Mouse (Mus musculus): ENCODE results near the gene Gtf3c2. TPM values are rescaled to one million over a fixed set of nuclear protein-coding genes. Genes with fewer than 3 reads are reported as not detected.
A peak's percentile ranks its signal among the peaks of the same experiment; 100 is the strongest.

Gene Gtf3c2
- polyA plus RNA-seq, 2 experiments from 2014 or later, result 64.6 to 66.3 TPM

GRCm38 (mm10) chr5:31197072-31197471 lies 17.1 kb upstream of the Gtf3c2 start:
- no peak for ATAC-seq

DNA sequence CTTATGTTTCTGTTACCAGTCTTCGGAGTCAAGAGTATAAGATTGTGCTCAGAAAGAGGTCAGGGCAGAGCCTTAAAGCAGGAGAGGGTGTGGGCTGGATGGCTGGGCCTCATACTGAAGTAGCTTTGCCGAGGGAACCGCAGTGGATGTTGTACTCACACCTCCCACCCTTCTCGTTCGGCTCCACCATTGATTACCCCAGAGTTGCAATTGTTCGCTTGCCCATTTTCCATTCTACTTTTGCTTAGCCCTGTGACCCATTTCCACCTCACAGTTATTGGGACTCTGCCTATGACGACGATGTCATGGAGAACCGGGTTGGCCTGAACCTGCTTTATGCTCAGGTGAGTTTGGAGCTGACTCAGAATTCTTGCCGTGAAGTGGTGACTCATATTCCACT lies 16.3 kb upstream of the Gtf3c2 start:
- ATAC-seq, result no peak

GRCm38 (mm10) chr5:31195671-31196070 lies 15.7 kb upstream of the Gtf3c2 start:
- no peak for ATAC-seq

DNA sequence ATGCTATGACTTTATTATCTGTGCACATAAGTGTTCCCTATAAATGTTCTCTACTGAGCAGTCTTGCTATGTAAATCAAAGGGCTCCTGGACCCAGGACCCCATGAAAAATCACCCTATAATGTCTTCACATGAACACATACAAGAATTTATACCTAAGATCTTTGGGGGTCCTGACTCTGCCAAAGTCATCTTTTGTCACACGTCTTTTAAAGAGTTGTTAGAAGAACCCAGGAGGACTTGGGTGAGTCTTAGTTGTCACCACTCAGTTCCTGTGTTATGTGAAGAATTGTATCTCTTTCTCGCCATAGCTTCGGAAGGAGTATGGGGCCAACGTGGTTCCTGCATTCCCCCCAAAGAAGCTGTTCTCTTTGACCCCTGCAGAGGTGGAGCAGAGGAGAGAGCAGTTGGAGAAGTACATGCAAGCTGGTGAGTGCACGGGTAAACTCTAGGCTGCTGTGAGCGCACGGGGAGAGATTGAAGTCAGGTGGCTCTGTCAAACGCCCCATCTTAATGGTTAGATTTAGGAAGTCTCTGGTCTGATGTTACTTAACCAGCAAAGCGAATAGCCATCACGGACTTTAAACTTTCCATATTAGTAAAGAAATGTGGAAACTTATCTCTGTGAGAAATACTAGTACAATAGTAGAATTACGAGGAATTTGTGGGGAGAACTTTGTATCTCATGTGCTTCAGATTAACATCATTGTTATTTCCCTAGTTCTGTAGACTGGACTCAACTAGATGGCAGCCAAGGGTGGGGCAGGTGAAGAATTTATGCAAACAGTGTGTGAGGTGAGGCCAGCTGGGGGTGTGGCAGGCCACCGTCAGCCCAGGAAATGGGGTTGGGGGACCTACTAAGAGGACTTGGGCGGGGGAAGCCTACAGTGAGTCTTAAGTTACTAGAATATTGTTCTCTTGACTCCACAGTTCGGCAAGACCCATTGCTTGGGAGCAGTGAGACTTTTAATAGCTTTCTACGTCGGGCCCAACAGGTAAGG lies 14.8 kb upstream of the Gtf3c2 start:
- ATAC-seq, result no peak

GRCm38 (mm10) chr5:31193631-31194281 lies 13.8 kb upstream of the Gtf3c2 start:
- ATAC-seq, result no peak

DNA sequence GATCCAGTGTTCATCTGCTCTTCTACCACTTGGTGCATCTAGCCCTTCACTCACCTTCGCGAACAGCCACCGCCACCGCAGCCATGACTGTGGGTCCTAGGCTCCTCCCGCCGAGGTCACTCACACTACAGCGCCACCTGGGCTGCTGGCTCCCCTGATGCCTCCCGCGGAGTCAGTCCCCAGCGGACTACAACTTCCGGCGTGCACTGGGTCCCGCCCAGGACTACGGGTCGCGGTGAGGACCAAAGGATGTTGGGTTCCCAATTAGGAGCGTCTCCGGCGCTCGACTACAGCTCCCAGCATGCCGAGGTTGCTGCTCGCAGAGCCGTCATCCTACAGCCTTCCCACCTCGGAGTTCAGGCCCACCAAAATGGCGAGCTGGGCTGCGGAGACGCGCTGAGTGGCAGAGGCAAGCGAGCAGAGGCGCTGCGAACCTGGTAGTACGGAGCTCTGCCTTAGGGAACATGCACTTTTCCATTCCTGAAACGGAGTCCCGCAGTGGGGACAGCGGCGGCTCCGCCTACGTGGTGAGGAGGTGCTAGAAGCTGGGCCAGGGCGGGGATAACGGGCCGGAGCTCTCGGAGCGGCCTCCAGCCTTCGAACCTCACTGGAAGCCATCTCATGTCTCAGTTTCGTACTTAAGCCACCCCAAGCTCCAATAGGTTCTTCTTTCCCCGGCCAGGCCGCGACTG lies 13.1 kb upstream of the Gtf3c2 start, which contains the start of the genes Snx17 and Eif2b4:
Gene Snx17, plus strand, starts transcription at position 289 of the 692 bp plus-strand sequence.
Gene Eif2b4, minus strand, starts transcription at position 492 of the 692 bp plus-strand sequence.
- ATAC-seq, result peak; percentile 89

DNA sequence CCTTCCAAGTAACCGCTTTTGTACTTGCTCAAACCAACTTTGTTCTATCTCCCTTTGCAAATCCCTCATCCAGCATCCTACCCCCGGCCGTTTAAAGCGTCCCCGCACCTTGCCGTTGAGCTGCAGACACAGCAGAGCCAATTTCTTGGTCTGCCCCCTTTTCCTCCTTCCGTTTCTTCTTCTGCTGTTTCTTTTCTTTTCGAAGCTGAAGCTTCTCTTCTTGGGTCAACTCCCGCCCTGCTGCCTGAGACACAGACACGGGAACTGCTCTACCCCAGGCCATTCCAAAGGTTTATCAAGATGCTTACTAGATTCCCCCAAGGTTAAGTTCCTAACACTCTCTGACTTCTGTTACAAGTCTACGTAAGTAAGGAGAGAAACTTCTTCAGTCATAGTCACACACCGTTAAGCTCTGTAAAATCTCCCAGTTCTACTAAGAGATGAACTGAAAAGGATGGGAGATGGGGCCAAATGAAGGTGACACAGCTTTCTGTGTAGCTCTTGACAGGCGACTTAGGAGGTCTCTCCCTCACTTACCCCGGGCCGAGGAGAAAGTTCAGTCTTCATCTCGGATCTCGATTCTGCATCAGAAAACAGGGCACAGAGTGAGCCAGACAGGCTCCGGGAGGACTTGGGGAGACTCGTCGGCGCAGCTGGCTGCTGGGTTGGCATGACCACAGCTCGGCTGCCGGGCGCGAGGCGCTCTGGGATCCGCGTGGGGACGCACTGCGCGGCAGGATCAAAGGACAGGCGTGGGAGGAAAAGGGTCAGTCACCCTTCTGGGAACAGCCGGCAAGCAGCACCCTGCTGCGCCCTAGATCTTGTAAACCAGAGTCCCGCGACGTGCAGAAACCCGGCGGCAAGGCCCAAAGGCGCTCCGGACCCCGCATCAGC lies 12.3 kb upstream of the Gtf3c2 start:
- ATAC-seq, result no peak

DNA sequence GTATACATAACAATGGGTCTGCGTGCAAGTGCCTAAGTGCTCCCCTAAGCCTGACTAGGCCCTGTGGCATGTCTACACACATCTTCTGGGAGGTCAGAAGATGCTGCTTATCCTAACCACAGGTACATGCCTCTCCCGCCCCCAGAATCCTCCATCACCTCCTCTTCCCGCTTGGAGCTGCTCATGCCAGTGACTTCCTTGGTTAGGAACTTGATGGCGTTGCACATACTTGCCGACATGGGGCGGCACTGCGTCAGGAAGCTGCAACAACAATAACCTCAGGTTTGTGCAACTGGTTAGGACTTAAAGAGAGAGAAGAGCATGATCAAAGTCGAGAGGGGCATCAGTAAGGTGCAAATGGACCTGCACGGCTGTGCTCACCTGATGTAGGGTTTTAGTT lies 10.3 kb upstream of the Gtf3c2 start:
- no peak for ATAC-seq

- no peak for ATAC-seq
Observed at GRCm38 (mm10) chr5:31188223-31188840, 8.4 kb upstream of the Gtf3c2 start.

- ATAC-seq, result no peak
Observed at GRCm38 (mm10) chr5:31183678-31184077, 3.7 kb upstream of the Gtf3c2 start.

GRCm38 (mm10) chr5:31181183-31181770 lies 1.3 kb upstream of the Gtf3c2 start:
- ATAC-seq, result no peak

GRCm38 (mm10) chr5:31179301-31179765 lies 611 bp downstream of the Gtf3c2 start:
- peak; percentile 13 for ATAC-seq

- ATAC-seq, result no peak
Observed at GRCm38 (mm10) chr5:31168630-31169029, 11.3 kb downstream of the Gtf3c2 start.

- no peak for ATAC-seq
Observed at GRCm38 (mm10) chr5:31164878-31165277, 15.1 kb downstream of the Gtf3c2 start.

DNA sequence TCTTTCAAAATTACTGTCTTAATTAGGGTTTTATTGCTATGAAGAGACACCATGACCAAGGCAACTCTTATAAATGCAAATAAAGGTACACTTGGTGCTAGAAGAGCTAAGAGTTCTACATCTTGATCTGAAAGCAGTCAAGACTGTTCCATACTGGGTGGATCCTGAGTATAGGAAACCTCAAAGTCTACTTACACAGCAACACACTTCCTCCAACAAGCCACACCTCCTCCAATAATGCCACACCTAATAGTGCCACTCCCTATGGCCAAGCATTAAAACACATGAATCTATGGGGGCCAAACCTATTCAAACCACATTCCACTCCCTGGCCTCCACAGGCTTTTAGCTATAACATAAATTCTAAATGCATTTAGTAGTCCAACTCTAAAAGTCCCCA lies 17.5 kb downstream of the Gtf3c2 start:
- ATAC-seq, result no peak

- peak; percentile 96 for ATAC-seq
Observed at GRCm38 (mm10) chr5:31154152-31154553, 25.8 kb downstream of the Gtf3c2 start, which contains the start of gene Mpv17. Mpv17 (minus strand) TSS chr5:31154251.

DNA sequence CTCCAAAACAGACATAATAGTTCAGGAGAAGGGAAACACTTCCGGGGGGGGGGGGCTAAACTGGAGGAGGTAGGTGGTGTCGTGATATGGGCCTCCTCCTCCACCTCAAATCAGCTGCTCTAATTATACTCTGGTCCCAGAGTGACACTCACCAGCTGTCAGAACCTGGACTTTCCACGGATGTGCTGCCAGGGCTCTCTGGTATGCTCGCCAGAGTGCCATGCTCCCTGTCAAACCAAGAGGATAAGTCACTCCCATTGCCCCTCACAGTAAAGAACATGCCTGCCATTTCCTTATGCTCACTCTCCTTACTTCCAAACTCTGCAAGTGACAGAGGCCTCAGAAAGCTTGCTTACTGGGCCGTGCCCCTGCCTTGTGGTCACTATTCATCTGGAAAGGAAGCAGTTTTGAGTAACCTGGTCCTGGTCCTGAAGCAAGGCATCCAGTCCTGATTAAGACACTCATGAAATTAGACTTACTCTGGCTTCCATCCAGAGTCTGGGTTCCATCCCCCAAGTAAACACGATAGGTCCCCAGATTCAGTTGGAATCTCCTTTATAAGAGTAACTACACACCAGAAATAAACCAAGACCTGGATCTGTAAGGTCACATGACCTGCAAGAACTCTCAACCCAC lies 26.3 kb downstream of the Gtf3c2 start:
- no peak for ATAC-seq

- ATAC-seq, result no peak
Observed at GRCm38 (mm10) chr5:31151746-31152145, 28.2 kb downstream of the Gtf3c2 start.

DNA sequence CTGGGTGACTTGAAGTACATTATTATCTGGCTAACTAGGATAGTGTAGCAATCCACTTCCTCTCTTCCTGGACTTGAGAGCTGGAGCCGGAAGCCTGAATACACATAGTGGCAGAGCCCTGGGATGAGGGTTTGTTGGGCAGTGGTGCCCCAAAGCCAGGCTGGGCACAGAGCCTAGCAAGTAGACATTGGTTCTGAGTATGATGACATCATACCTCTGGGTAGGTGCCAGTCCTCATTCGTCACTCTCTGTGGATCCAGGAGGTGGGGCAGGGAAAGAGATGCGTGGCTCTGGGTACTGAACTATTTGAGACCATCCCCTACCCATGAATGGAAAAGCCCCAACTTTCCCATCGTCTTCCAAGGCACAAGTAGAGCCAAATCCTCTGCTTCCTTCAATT lies 30.2 kb downstream of the Gtf3c2 start:
- ATAC-seq, result no peak

- ATAC-seq, result no peak
Observed at GRCm38 (mm10) chr5:31138968-31139425, 40.9 kb downstream of the Gtf3c2 start.
